Mouse (Mus musculus) monocyte, adult 2 months (primary cell): ENCODE data around the gene Misp.

Experiments
- DNase-seq, 2 experiments: peaks; one replicate each; pipeline ENCODE4 v3.0.0; 2022; ENCODE audit warnings: low spot score in 2 of 2, low read depth in 1 of 2

Gene Misp

DNA sequence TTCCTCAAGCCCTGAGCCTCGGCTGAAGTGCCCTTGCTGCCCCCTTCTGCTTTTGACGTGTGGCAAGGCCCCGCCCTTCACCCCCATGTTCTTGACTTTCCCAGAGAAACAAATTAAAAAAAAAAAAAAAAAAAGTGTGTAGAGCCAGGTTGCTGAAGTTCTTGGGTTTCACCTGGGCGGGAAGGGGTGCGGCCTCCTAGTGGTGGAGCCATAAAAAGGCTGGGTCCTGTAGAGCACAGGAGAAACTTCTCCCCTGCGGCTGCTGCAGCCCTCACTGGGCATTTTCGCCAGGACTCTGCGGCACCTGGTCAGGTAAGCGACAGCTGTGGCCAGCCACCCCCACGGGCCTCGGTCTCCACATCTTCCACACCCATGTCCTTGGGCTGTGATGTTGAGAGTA is at the start of gene Misp:
Gene Misp, plus strand, starts transcription at position 208 of the 400 bp plus-strand sequence.
- DNase-seq = no peak

- DNase-seq = no peak
Measured at GRCm38 (mm10) chr10:79772320-79772719, 48.5 kb upstream of the Misp start.

GRCm38 (mm10) chr10:79773208-79773607 is 47.6 kb upstream of the Misp start:
- DNase-seq = no peak

DNA sequence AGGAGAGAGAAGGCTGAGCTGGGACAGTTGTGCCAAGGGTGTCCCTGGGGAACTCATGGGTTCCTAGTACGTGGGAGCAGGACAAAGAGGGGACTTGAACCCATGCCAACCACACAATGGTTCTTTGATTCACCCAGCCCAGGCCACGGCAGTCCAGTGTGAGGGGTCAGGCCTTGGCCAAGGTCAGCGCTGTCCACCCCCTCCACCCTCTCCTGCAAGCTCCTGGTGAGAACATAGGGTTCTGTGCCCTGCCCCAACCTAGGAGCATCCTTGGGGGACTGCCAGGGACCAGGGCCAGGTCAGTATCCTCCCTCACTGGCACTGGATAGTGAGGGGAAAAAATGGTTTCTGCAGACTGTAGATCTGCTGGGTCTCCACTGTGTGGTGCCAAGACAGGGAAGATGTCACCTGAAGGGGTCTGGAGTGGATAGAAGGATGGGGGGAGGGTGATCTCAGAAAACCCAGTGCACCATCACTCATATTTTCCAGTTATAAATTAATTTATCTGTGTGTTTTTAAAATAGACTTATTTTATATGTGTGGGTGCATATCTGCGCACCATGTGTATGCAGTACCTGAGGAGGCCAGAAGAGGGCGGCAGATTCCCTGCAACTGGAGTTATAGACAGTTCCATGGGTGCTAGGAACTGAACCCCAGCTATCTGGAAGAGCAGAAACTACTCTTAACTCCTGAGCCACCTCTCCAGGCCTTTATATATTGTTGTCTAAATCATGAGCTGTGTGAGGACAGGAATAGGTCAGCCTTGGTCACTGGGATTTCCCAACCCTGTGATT is 46.1 kb upstream of the Misp start:
- DNase-seq = no peak

- DNase-seq = no peak
Measured at GRCm38 (mm10) chr10:79777103-79777531, 43.7 kb upstream of the Misp start, which contains the start of gene Fstl3. Gene Fstl3, plus strand, starts transcription at chr10:79777272.

GRCm38 (mm10) chr10:79778006-79778405 is 42.8 kb upstream of the Misp start:
- DNase-seq = no peak

DNA sequence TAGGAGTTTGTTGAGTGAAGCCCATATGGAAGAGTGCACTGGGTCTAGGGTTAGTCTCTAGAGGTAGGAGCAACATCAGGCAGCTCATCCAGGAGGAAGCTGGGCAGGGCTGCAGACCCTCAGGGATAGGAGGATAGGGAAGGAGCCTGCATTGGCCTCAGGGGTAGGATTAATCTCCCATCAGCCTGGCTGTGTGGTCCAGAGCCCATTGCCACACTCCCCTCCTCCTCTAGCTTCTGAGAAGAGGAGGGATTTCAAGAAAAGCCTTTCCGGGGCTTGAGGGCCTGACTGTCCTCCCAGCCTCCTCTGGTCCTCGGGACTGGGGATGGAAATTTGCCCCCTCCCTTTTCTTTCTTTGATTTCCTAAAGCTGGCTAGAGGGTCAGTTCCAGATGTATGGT is 41.6 kb upstream of the Misp start:
- DNase-seq = no peak

- DNase-seq = peak; percentile 92 to 93
Measured at GRCm38 (mm10) chr10:79779784-79780663, 40.8 kb upstream of the Misp start.

- DNase-seq = no peak
Measured at GRCm38 (mm10) chr10:79780664-79781015, 40.1 kb upstream of the Misp start.

- DNase-seq = no peak
Measured at GRCm38 (mm10) chr10:79781139-79781538, 39.6 kb upstream of the Misp start.

GRCm38 (mm10) chr10:79781956-79782355 is 38.8 kb upstream of the Misp start:
- DNase-seq = no peak

DNA sequence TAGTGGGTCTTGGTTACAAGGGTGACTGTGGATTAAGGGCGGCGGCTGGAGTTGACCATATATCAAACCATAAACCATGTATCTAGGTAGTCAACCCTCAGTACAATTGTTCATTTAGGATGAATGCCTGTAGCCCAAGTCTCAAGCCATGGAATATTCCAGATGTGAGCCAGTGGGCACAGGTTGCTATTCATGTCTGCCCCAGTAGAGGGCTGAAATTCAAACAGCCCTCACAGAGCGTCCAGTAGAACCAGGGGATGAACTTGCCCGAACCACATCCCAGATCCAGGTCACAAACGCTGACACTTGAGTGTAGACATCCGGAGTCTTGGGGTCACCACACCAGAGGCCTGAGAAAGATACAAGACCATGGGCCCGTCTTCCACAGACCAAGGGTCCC is 37.7 kb upstream of the Misp start:
- DNase-seq = no peak

- no peak for DNase-seq
Measured at GRCm38 (mm10) chr10:79783920-79784800, 36.6 kb upstream of the Misp start.

- peak in 1 of 2 experiments; percentile 71 for DNase-seq
Measured at GRCm38 (mm10) chr10:79788386-79789158, 32.2 kb upstream of the Misp start.

GRCm38 (mm10) chr10:79789581-79789980 is 31.2 kb upstream of the Misp start:
- no peak for DNase-seq

GRCm38 (mm10) chr10:79790861-79791260 is 29.9 kb upstream of the Misp start, which contains the start of gene Prss57:
Gene Prss57, minus strand, starts transcription at chr10:79790961.
- DNase-seq = no peak

- no peak for DNase-seq
Measured at GRCm38 (mm10) chr10:79792339-79793040, 28.3 kb upstream of the Misp start.

DNA sequence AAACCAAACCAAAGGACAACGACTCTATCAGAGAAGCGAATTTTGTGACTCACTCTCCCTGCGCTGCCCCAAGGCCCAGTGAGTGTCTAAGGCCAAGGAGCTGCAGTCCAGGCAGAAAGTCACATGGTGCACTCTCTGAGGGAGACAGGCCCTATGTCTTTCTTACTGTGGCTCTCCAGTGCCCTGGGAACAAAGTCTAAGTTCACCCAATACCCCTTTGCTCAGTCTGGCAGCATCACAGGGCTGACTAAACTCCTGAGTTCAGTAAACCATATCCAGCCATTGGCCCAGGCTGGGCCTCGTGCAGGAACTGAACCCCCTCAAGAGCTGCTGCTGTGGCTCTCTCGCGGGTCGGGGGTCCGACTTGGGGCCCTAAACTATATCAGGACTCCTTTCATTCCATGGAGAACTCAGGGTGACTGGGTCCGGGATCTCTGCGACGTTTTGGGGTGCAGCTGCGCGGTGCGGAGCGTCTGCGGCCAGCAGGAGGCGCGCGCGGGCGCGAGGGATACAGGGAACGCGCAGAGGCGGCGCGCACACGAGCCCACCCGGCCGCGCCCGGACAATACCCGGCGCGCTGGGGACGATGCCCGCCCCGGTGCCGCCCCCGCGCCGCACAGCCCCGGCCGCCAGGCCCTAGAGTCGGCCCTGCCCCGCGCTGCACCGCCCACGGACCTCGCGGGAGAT is 27.6 kb upstream of the Misp start, which contains the start of gene Palm:
Gene Palm, plus strand, starts transcription at position 522 of the 687 bp plus-strand sequence.
- peak in 1 of 2 experiments; percentile 66 for DNase-seq
